Mouse (Mus musculus): Measurements from ENCODE around the gene Syngr1.

DNA sequence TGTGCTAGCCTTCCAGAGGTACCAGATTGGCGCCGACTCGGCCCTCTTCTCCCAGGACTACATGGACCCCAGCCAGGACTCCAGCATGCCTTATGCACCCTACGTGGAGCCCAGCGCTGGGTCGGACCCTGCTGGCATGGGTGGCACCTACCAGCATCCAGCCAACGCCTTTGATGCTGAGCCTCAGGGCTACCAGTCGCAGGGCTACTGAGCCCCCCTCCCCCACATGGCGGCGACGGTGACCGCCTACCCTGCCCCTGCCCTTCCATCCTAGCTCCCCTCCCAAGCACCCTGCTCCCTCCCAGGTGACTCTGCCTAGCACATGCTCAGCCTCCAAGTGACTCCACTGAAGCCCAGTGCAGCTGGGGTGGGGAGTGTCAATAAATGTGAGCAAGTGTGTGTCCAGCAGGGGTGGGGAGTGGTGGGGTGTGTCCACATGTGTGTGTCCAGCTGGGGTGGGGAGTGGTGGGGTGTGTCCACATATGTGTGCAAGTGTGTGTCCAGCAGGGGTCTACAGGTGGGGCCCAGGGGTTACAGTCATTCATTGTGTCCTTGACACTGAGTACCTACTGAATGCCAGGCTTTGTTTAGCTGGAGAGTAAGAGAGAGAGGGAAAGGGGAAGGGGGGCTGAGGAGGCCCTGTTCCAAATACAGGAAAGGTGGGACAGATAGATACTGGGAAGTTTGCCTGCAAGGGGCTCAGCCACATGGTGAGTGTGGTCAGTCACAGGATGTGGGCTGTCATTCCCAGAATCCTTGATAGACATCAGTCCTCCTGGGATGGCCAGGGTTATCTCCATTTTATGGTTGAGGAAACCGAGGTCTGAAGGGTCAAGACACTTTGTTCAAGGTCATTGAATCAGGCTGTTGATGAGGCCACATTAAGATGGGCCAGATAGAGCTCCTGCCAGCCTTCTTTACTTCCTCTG is 25.0 kb downstream of the Syngr1 start:
- TF ChIP-seq POLR2A (IDR thresholded peaks at IDR 0.05; ENCODE audit: borderline replicate concordance, low read depth, low read length) (no peak), CTCF (IDR thresholded peaks at IDR 0.05; ENCODE audit: low read depth, low read length) (no peak)

Data from bone marrow macrophage, adult 2 months (primary cell).